Mouse (Mus musculus): ENCODE measurements around the gene Dock2. TPM values are rescaled to one million over a fixed set of nuclear protein-coding genes. Genes with fewer than 3 reads are reported as not detected.

The Dock2 gene
- total RNA-seq, 2 experiments from 2014 or later, result 3.5 to 4.1 TPM

- no peak for DNase-seq (ENCODE audit: low spot score in 2 of 2)
Measured at GRCm38 (mm10) chr11:34372224-34372623, 411.5 kb downstream of the Dock2 start.

GRCm38 (mm10) chr11:34356109-34356508 lies 427.6 kb downstream of the Dock2 start:
- no peak for DNase-seq (ENCODE audit: low spot score in 2 of 2)

- no peak for DNase-seq (ENCODE audit: low spot score in 2 of 2)
Measured at GRCm38 (mm10) chr11:34355406-34355805, 428.3 kb downstream of the Dock2 start.

GRCm38 (mm10) chr11:34349453-34350056 lies 434.1 kb downstream of the Dock2 start:
- no peak for DNase-seq (ENCODE audit: low spot score in 2 of 2)

GRCm38 (mm10) chr11:34348287-34348918 lies 435.3 kb downstream of the Dock2 start:
- DNase-seq (ENCODE audit: low spot score in 2 of 2), result peak; percentile 66 to 69

- DNase-seq (ENCODE audit: low spot score in 2 of 2), result no peak
Measured at GRCm38 (mm10) chr11:34344310-34344709, 439.4 kb downstream of the Dock2 start.

- no peak for DNase-seq (ENCODE audit: low spot score in 2 of 2)
Measured at GRCm38 (mm10) chr11:34343742-34344307, 439.9 kb downstream of the Dock2 start.

GRCm38 (mm10) chr11:34339693-34340092 lies 444.0 kb downstream of the Dock2 start:
- DNase-seq (ENCODE audit: low spot score in 2 of 2), result no peak

- DNase-seq (ENCODE audit: low spot score in 2 of 2), result no peak
Measured at GRCm38 (mm10) chr11:34337907-34338306, 445.8 kb downstream of the Dock2 start.

GRCm38 (mm10) chr11:34332344-34333031 lies 451.2 kb downstream of the Dock2 start:
- DNase-seq (ENCODE audit: low spot score in 2 of 2), result no peak

GRCm38 (mm10) chr11:34323664-34324063 lies 460.0 kb downstream of the Dock2 start:
- DNase-seq (ENCODE audit: low spot score in 2 of 2), result no peak

- DNase-seq (ENCODE audit: low spot score in 2 of 2), result no peak
Measured at GRCm38 (mm10) chr11:34319282-34319681, 464.4 kb downstream of the Dock2 start.

- DNase-seq (ENCODE audit: low spot score in 2 of 2), result peak; percentile 13 to 24
Measured at GRCm38 (mm10) chr11:34317001-34317400, 466.7 kb downstream of the Dock2 start.

- no peak for DNase-seq (ENCODE audit: low spot score in 2 of 2)
Measured at GRCm38 (mm10) chr11:34316176-34316575, 467.5 kb downstream of the Dock2 start.

GRCm38 (mm10) chr11:34315383-34315782 lies 468.3 kb downstream of the Dock2 start:
- DNase-seq (ENCODE audit: low spot score in 2 of 2), result no peak

GRCm38 (mm10) chr11:34314534-34315379 lies 468.9 kb downstream of the Dock2 start, which contains the start of gene Fam196b:
Fam196b (plus strand) TSS chr11:34314822.
- peak in 1 of 2 experiments; percentile 61 for DNase-seq (ENCODE audit: low spot score in 2 of 2)

- DNase-seq (ENCODE audit: low spot score in 2 of 2), result no peak
Measured at GRCm38 (mm10) chr11:34312208-34312607, 471.5 kb downstream of the Dock2 start.

- no peak for DNase-seq (ENCODE audit: low spot score in 2 of 2)
Measured at GRCm38 (mm10) chr11:34311717-34312116, 472.0 kb downstream of the Dock2 start.

- DNase-seq (ENCODE audit: low spot score in 2 of 2), result no peak
Measured at GRCm38 (mm10) chr11:34309360-34309759, 474.3 kb downstream of the Dock2 start.

GRCm38 (mm10) chr11:34308731-34309130 lies 475.0 kb downstream of the Dock2 start:
- no peak for DNase-seq (ENCODE audit: low spot score in 2 of 2)

GRCm38 (mm10) chr11:34306231-34306630 lies 477.5 kb downstream of the Dock2 start:
- DNase-seq (ENCODE audit: low spot score in 2 of 2), result no peak
